Mouse (Mus musculus): ENCODE data around the gene Pomt1.
A peak's percentile ranks its signal among the peaks of the same experiment; 100 is the strongest.

Gene Pomt1

DNA sequence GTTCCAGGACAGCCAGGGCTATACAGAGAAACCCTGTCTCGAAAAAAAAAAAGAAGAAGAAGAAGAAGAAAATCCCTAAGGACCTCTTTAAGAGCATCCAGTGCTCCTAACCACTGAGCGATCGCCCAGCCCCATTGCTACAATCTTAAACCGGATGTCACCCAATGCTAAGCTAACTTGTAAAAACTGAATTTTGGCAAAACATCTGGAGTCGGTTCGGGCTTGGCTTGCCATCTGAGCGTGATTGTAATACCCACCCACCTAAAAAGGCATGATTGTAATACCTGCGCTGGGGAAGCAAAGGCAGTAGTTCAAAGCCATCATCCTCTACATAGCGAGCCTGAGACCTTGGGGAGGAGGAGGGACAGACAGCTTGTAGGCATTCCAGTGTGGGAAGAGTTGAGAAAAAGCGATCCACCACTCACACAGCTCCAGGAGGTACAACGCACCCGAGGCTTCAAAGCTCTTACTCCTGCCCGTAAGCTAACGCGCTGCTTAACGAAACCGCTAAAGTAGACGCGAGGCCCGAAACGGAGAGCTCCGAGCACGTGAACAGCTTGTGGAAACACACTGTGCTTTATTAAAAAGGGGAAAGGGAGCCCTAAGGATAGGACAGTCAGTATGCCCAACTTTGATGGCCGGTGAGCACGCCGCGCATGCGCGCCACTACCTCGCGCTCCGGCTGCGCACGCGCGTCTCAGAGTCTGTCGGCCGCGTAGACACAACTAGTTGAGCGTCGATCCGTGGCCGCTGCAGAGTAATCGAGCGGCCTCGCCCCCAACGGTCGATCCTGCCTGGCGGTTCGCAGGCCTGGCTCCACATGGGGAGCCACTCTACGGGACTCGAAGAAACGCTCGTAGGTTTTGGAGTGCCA is at the start of gene Pomt1:
Gene Pomt1 (plus strand): TSS at position 705 of the 874 bp plus-strand sequence.
- DNase-seq (ENCODE audit: low spot score) = peak; percentile 92

DNA sequence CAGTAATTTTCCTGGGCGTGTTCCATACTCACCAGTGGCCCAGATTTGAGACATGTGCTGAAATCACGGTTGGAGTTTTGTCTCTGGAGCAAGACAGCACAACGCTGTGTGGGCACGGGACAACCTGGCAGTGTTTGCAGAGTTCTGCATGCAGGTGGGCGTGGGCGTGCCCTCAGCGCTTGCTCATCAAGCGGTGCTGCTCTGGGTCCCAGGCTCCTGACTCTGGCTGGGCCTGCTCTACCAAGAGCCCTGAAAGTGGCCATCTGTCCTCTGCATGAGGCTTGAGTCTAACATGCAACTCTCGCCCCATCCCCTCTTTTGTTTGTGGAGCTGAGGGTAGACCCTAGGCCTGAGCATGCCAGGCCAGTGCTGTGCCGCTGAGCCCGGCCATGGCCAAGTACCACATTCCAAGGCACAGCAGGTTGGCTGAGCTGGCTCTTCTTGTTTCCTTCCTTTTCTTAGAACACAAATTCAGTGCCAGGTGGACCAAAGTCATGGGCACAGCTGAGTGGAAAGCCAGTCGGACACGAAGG is 49.3 kb upstream of the Pomt1 start:
- DNase-seq (ENCODE audit: low spot score) = no peak

DNA sequence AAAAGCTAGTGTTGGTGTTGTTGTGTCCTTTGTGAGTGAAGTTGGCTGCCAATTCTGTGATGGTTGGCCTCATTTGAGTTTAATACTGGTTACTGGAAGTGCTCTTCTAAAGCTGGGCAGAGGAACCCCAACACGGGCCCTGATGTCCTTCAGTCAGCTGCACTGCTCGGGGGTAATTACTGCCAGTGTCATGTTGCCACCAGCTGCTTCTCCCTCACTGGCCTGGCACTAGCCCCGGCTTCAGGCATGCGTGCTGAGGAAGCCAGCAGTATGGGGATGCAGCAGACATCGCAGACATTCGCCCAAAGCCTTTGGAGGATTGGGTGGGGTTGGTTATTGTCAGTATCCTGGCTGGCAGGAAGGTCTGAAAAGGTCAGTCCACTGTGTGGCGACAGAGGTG is 48.7 kb upstream of the Pomt1 start:
- DNase-seq (ENCODE audit: low spot score) = no peak

DNA sequence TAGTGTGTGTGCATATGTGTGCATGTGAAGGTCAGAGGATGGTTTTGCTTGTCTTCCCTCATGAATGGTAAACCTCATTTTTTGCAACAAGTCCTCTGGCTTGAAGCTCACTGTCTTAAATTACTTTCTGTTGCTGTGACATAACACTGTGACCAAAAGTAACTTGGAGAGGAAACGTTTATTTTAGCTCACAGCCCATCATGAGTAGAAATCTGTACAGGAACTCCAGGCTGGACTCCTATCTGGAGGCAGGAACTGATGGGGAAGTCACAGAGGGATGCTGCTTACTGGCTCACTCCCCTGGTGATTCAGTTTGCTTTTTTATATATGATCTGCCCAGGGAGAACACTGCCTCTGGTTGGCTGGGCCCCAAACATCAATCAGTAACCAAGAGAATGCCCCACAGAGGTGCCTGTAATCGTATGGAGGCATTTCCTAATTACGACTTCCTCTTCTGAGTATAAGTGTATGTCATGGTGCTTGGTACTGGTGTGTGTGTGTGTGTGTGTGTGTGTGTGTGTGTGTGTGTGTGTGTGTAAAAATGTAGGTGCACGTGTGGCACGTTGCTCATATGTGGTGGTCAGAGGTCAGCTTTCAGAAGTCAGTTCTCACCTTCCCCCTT is 47.2 kb upstream of the Pomt1 start:
- no peak for DNase-seq (ENCODE audit: low spot score)

DNA sequence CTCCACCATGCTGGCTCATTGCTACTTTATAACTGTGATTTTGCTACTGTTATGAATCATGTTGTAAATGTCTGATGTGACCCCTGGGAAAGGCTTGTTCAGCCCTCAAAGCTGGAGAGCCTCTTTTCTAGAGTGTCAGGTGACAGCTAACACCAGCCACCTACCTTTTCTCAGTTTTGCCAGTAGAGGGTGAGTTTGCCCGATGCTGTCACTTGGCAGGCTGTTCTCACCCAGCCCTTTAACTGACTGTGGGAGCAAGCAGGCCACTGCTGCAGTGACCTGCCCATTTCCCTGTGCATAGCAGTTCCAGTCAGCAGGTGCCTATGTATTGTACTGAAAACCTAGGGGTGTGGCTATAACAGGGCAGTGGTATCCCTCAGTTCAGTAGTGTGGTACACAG is 45.8 kb upstream of the Pomt1 start:
- DNase-seq (ENCODE audit: low spot score) = no peak

DNA sequence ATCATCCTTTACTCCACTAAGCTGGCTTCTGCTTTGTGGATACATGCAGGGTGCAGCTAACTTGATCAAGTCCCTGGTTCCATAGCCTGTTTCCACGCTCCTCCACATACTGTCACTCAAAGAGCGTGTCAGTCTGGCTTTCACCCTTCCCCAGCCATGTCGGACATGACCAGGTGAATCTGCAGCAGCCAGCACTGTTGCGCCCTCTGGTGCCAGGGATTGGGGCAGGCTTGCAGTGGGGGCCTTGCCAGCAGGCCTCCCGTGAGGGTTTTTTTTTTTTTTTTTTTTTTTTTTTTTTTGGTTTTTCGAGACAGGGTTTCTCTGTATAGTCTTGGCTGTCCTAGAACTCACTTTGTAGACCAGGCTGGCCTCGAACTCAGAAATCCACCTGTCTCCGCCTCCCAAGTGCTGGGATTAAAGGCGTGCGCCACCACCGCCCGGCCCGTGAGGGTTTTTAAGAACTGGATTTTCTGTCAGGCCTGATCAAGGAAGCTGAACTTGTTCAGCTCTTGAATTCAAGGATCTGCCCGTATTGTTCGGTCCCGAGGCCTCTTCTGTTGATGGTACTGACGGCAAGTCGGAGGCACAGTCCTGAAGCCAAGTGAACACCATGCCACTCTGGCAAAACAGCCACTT is 44.4 kb upstream of the Pomt1 start:
- peak; percentile 75 for DNase-seq (ENCODE audit: low spot score)

DNA sequence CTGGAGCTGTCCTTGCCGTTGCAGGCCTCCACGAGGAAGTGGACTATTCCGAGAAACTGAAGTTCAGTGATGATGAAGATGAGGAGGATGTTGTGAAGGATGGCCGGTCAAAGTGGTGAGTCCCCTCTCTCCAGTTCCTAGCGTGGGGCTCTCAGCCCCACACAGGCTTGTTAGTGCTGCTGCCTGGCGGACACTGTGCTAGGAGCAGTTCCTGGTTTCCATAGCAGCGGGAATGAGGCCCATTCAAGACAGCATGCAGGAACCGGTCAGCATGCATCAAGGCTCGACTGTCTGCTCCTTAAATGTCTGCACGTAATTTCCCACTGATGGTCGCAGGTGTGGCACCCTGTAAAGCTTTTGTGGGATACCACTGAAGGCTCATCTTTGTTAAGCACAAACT is 37.4 kb upstream of the Pomt1 start:
- DNase-seq (ENCODE audit: low spot score) = no peak

DNA sequence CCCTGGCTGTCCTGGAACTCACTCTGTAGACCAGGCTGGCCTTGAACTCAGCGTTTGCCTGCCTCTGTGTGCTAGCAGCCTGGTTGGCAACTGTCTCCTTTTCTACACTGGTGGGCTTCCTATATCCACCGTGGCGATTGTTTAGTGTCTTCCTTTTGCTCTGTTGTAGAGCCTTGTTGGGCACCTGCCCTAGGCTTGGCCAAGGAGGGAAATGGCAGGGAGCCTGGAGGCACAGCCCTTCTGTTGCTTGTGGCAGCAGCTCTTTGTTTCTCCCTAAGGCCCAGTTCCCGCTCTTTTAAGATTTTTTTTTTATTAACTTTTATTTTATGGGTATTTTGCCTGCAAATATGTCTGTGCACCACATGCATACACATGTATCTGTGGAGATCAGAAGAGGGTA is 36.4 kb upstream of the Pomt1 start:
- no peak for DNase-seq (ENCODE audit: low spot score)

DNA sequence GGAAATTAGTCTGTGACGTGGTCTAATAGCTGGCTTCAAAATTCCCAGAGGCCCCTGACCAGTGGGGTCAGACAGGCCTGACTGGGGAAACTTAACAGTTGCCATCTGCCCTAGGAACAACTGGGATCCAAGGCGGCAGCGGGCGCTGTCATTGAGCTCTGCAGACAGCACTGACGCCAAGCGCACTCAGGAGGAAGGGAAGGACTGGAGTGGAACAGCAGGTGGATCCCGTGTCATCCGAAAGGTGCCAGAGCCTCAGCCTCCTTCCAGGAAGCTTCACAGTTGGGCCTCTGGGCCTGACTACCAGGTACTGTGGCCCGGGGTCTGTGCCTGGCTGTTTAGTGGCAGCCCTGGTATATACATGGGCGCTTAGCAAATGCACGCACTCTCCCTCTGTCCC is 35.7 kb upstream of the Pomt1 start:
- DNase-seq (ENCODE audit: low spot score) = no peak

DNA sequence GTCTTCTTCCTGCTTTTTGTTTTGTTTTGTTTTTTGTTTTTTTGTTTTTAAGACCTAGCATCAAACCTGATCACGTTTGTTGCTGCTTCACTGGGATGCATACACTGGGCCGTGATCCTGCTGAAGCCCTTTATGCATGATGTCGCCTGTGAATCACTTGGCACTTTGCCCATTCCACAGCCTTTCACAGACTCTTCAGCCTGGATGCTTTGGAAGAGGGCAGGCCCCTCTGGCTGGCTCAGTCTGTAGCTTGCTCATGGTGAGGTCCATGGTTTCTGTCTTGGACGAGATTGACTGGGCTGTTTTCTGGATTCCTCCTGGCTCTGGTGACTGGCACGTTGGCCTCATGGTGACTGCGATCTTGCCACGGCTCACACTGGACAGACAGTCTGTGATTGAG is 34.9 kb upstream of the Pomt1 start:
- no peak for DNase-seq (ENCODE audit: low spot score)

DNA sequence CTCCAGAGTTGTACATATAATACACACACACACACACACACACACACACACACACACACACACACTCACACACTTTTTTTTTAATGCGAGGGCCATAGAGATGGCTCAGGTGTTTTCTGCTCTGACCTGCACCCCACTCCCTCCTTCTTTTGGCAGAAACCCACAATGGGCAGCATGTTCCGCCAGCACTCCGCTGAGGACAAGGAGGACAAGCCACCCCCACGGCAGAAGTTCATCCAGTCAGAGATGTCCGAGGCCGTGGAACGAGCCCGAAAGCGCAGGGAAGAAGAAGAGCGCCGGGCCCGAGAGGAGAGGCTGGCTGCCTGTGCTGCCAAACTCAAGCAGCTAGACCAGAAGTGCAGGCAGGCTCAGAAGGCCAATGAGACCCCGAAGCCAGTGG is 32.5 kb upstream of the Pomt1 start:
- DNase-seq (ENCODE audit: low spot score) = no peak

DNA sequence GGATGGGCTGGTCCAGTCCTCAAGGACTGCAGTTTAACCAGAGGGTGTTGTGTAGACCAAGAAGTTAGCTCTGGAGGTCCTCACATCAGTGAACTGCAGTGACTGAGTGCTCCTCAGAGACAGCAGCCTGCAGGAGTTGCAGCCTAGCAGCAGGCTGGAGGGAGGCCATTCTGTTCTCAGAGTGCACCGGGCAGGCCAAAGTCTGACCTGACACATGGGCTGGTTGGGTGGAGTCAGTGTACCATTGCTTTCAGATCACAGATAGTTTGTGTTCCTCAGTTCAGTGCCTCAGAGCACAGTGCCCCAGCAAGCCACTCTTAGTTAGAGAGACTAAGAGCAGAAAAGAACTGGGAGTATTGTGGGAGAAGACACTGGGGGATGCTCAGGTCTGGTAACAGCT is 28.7 kb upstream of the Pomt1 start:
- no peak for DNase-seq (ENCODE audit: low spot score)

DNA sequence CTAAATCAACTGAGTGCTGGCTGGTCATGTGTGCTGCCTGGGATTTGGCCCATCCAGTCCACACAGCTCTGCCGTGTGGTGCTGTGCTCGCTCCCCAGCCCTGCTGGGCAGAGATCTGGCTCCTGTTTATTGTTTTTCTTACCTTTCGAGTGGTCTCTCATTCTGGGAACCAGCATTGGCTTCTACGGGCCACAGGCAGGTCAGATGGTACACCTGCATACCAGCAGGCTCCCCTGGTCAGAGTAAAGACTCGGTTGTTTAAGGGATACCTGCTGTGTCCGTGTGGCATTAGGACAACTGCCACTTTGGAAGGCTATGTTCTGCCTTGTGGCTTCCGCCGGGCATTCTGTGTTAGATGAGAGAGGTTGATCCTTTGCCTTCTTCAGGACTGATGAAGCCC is 24.7 kb upstream of the Pomt1 start:
- DNase-seq (ENCODE audit: low spot score) = no peak

DNA sequence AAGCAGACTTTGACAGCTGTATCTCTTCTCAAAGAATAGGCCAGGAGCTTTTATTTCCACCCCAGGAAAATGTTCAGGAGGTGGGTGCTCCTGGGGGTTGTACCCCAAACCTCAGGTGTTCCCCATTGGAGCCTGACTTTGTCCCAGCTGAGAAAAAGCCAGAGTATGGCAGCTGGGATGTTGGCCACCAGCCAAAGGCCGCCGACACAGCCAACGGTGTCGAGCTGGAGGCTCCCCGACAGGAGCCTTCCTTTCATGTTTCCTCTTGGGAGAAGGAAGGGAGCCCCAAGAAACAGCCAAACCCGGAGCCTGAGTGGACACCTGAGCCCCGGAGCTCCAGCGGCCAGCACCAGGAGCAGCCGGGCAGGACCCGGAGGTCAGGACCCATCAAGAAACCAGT is 23.4 kb upstream of the Pomt1 start:
- no peak for DNase-seq (ENCODE audit: low spot score)

DNA sequence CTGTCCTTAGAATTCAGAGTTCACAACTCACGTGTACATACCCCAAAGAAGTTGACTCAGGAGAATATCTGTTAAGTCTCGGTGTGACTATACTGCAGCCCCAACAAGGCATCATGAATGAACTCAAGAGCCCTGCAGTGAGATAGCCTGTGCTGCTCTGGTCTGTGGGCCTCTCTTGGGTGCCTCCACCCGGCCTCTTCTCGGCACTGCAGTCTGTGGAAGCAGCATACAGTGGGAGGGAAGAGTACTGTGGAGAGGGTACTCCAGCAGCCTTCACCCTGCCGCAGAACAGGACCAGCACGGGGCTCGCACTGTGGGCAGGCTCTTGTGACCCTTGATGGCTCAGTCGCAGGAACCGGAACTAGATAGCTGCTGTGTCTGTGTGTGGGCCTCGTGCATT is 20.8 kb upstream of the Pomt1 start:
- DNase-seq (ENCODE audit: low spot score) = no peak

DNA sequence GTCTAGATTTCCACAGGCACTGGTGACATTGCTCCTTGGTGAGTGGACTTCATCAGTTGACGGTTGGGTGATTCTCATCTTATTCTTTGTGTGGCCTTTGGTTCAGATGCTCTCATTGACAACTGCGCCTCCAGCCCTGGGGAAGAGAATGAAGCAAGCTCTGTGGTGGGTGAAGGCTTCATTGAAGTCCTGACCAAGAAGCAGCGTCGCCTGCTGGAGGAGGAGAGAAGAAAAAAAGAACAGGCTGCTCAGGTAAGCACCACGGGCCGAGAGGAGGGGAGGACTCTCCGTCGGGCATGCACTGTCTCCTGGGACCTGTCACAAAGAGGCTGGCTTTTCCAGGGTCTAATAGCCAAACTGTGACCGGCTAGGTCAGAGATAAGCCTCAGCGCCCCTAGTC is 19.9 kb upstream of the Pomt1 start:
- no peak for DNase-seq (ENCODE audit: low spot score)

DNA sequence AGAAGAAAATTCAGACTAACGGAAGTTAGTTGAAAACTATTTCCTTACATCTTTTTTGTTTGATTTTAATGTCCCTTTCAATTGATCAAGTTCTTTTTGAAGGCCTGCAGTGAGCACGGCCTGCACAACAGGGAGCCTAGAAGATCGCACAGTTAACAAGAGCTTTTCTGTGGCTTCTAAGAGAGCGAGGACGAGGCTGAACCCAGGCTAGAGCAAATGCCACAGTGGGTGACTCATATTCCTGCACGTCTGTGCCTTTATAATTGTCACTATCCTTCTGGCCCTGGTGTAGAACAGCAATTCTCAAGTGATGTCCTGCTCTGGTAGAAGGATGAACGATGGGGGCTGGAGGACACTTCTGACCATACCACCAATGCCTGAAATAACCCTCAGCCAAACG is 18.7 kb upstream of the Pomt1 start:
- no peak for DNase-seq (ENCODE audit: low spot score)

DNA sequence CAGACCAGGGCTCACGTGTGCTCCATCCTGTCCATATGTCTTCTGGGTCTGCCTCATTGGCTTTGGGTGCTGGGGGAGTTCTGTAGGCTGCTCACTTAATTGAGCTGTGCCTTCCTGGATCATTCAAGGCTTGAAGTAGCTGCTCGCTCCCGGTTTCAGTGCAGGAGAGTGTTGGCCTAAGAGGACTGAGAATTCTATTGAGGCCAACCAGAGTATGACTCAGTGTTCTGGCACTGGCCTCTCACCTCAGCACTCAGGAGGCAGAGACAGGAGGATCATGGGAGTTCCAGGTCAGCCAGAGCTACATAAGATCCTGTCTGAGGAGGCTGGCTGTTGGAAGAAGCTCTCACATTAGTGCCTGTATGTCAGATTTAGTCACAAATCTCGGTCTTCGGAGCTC is 18.3 kb upstream of the Pomt1 start:
- DNase-seq (ENCODE audit: low spot score) = no peak

DNA sequence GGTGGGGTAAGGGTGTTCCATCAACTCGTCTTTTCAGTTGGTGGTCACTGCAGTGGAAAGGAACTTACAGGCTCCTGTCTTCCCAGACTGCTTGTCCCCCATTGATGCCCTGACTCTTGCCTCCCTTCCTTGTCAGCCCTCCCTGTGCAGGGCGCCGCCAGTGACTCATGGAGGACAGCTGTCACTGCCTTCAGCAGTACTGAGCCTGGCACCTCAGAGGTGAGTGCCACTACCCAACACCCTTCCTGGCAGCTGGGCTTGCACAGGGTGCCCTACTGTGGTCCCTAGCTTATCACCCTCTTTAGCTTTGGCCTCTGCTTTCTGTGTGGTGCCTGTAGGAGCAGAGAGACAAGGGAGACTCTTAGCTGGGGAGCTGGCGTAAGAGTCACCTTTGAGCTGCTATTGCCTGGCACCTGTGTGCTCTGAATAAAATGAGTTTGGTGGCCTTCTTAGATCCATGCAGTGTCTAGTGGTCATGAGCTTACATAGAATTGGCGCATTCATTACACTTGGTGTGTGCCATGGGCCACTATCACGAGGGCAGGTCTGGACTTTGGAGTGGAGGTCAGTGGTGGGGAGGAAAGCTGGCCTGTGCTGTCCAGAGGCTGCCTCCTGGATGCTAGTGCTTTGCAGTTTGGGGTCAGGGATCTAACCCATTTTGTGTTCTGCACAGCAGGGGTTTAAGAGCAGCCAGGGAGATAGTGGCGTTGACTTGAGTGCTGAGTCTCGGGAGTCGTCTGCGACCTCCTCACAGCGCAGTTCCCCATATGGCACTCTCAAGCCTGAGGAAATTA is 17.7 kb upstream of the Pomt1 start:
- DNase-seq (ENCODE audit: low spot score) = no peak

DNA sequence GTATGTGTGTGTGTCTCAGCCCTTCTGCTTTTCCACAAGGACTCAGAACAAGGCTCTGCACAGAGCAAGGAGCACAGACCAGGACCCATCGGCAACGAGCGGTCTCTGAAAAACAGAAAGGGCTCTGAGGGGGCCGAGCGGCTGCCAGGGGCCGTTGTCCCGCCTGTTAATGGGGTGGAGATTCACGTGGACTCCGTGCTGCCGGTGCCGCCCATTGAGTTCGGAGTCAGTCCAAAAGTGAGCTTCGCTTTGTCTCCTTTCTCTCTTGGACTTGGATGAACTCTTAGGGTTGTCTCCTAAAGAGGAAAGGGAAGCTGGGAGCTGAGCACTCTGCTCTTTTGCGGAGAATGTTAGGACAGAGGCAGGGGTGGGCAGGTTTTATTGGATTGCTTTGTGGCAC is 16.9 kb upstream of the Pomt1 start:
- no peak for DNase-seq (ENCODE audit: low spot score)

DNA sequence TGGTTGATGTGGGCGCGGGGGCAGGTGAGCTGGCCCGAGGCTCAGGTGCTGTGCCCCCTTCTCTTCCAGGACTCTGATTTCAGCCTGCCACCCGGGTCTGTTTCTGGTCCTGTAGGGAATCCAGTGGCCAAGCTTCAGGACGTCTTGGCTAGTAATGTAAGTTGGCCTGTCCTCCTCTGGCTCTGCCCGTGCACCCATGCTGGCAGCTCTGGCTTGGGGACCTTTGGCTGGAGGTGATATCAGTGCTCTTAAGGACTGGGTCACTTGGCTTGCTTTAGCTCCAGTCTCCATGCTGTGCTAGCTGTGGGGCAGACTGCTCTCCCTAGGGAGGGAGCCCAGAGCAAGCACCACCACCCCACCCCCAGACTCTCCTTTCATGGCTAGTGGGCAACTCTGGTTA is 16.4 kb upstream of the Pomt1 start:
- DNase-seq (ENCODE audit: low spot score) = no peak

DNA sequence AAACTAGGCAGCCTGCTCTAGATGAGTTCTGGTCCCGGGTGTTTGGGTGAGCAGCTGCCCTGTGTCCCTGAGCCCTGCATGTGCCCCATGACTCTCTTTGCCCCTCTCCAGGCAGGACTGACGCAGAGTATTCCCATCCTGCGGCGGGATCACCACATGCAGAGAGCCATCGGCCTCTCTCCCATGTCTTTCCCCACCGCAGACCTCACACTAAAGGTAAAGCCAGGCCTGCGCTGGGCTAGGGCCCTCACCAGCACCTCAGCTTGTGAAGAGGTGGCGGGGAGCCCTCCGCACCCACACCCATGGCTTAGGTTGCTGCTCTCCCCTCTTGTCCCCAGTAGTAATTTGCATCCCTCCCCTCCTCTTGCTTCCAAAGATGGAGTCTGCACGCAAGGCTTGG is 15.4 kb upstream of the Pomt1 start:
- DNase-seq (ENCODE audit: low spot score) = no peak

All from testis, postnatal 10 days (tissue).